Mouse (Mus musculus): ENCODE measurements around the gene Hoxa4. TPM values are rescaled to one million over a fixed set of nuclear protein-coding genes. Genes with fewer than 3 reads are reported as not detected.
A peak's percentile ranks its signal among the peaks of the same experiment; 100 is the strongest.

Gene Hoxa4
- polyA plus RNA-seq, 2 experiments from 2014 or later: not detected

DNA sequence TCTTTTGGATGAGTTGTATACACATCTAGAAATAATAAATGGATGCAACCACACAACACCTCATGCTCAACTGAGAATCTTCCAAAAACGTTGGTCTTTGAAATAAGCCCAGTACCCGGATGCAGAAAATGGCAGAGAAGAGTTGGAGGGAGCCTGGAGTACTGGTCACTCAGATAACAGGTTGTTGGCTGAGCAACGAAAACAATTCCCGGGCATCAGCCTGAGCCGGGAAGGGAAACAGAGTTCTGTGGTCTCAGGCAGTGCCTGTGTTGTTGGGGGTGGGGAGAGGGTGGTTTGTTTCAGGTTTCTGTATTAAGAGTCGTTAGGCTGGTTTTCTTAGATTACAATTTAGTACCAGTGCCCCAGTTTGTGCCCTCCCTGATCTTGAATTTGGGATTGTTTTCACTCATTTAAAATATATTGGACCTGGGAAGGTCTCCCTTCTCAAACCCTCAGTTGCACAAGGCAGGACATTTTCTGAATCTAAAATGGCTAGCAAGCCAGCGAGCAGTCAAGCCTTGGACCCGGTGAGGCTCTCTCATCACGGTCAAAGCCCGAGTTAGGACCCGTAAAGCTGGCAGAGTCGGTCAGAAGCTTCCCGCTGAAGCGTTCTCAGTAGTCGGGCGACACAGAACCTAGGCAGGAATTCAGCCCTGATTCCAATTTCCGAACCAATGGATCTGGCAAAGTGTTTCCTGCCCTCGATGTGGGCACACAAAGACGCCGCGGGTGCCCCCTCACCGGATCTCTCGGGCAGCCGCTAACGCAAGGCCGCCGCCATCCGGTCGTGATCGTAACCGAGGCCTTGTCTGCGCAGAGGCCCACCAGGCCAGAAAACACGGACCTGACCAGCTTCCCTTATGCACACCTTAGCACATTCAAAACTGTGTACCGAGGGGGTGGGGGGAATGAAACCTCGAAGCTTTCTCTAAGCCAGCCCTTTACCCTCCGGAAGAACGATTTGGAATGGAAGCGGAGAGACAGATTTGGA is 37.2 kb upstream of the Hoxa4 start:
- no peak for ATAC-seq

DNA sequence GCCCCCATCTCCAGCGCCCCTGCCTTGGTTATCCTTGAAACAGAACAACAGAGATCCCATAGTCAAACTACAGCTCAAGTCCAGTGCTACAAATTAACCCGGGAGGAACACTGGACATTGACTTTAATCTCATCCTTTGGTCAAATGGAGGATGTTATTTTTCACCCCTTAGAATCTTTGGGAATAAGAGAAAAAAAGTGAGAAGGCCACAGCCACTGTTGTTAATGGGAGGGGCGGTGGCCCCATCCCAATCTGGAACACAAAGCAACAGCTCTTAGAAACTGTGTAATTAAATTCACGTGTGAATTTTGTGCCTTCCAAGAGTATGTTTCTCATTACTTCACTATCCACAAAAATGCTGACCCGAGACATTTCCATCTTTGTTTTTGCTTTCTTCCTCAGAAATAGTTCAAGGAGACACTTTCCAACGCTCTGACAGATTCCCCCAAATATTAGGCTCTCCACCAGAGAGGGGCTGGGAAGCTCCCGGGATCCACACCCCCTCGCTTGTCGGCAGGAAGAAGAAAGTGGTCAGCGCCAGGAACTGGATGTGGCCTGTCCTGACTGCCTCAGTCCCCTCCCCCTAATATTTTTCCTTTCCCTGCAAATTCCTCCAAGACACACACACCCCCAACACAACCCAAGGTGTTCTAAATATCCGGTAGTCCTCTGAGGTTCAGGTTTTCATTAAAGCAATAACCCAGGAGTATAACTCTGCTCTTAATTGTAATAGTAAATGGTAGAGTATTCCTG is 36.1 kb upstream of the Hoxa4 start:
- ATAC-seq: no peak

DNA sequence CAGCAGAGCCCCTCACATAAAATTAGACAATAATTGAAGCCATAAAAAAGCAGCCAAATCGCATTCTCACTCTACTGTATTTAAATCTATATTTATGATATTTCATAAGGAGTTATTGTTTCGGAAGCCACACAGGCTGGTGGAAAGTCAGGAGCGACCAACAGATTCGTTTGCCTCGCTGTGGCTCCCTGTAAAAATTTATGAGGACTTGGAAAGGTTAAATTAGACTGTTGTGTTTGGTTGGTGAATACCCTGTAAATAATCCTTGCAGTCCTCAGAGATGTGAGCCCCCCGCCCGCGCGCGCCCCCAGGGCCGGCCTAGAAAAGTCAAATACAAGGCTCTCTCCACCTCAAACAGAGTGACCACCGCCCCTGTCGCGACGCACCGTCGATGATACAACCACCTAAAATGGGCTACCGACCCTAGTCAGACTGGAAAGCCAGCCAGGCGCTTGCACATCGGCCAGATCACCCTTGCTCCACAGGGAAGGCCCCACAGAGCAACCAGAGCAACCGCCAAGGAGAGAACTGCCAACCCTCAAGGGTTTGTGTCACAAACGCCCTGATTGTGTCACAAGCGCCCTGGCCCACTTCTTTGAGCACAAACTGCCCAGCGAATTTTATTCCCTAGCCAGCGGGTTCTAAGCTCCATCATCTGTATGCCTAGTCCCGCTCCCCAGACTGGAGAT is 35.2 kb upstream of the Hoxa4 start:
- ATAC-seq: no peak

DNA sequence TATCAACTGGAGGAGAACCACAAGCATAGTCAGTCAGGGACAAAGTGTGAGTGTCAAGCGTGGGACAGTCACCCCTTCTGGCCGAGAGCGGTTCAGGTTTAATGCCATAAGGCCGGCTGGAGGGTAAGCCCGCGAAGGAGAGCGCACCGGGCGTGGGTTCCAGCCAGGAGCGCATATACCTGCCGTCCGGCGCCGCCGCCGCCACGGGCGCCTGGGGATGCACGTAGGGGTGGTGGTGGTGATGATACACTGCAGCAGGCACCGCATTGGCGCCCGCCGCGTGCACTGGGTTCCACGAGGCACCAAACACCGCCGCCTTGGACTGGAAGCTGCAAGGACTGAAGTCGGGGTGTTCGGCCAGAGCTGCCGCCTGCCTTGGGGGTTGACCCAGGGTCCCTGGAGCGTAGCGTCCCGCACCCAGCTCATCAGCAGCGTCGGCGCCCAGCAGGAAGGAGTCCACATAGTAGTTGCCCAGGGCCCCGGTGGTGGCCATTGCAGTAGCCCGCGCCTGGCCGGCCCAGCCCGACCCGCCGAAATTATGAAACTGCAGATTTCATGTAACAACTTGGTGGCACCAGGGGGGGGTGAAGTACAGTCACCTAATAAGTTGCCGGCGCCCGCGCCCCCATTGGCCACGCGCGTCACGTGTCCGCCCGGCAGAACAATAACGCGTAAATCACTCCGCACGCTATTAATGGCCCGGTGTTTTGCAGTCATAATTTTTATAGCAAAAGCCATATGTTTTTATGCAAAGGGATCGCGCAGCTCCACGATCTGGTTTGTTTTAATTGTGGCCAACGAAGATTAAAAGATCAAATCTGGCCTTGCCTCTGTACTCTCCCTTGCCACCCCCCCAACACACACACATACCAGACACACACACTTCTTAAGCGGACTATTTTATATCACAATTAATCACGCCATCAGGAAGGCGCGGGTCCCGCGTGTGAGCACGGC is 34.3 kb upstream of the Hoxa4 start:
- no peak for ATAC-seq

DNA sequence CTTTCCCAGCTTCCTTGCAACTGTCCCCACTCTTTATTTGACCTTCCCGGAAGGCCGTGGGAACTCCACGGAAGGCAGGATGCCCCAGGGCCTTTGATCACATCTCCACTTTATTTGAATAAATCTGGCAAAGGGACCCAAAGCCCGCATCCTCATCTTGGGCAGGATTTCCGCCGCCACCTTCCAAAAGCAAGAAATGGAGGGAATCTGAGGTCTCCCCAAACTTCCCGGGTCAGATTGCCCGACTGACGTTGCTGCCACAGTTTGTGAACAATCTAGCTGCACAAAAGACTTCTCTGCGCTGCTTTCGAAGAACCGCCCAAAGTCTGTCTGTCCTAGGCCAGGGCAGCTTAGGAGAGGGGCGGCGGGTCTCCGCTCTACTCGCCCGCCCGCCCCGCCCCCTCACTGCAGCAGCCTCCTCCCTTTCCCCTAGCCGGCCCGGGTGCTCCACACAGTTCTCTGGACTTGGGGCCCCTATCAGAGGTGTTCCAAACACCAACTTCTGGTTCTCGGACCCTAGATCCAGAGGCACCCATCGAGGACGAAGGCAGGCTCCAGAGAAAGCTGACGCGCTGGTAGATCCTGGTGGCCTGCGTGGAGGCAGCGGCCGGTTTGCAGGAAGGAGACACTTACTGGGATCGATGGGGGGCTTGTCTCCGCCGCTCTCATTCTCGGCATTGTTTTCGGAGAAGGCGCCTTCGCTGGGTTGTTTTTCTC is 33.5 kb upstream of the Hoxa4 start:
- ATAC-seq: no peak

DNA sequence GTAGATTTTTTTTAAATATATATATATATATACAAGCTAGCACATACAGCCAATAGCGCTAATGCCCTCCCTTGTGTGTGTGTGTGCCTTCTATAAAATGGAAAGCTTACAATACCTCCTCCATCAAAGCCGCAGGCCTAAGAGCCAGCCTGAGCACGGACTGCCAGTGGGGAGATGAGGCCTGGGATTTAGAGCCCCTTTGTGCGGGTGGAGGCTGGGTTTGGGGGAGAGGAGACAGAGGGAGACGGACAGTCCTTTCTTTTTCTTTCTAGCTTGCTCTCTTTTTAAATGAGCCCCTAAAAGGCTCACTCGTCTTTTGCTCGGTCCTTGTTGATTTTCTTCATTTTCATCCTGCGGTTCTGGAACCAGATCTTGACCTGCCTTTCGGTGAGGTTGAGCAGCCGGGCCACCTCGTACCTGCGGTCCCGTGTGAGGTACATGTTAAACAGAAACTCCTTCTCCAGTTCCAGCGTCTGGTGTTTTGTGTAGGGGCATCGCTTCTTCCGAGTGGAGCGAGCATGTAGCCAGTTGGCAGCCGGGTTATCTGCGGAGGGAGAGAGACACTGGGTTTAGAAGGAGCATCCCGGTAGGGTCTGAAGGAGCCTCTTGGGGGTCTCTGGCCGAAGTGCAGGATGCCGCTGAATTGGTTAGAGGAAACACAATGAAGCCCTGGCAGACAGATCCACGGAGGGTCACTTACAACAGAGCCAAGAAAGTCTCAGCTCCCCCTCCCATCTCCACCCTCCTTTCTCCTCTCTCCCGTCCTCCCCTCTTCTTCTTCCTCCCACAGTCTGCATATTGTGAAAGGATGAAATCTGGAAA is 32.6 kb upstream of the Hoxa4 start:
- no peak for ATAC-seq

DNA sequence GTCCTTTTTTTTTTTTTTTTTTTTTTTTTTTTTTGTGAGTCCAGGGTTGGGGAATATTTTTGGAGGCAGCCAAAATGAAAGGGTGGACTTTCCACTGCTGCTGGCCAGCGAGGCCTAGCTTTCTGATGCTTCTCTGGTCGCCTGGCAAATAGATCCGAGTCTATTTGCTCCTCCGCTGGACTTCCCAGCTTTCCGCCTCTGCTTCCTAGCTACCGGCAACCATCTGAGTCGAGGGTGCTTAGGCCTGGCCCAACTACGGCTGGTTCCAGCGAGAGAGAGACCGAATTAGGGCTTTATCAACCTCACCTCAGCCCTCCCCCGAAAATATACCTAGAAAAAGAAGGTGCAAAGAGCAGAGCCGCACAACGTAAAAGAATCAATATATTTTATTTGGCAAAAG is 31.2 kb upstream of the Hoxa4 start:
- no peak for ATAC-seq

DNA sequence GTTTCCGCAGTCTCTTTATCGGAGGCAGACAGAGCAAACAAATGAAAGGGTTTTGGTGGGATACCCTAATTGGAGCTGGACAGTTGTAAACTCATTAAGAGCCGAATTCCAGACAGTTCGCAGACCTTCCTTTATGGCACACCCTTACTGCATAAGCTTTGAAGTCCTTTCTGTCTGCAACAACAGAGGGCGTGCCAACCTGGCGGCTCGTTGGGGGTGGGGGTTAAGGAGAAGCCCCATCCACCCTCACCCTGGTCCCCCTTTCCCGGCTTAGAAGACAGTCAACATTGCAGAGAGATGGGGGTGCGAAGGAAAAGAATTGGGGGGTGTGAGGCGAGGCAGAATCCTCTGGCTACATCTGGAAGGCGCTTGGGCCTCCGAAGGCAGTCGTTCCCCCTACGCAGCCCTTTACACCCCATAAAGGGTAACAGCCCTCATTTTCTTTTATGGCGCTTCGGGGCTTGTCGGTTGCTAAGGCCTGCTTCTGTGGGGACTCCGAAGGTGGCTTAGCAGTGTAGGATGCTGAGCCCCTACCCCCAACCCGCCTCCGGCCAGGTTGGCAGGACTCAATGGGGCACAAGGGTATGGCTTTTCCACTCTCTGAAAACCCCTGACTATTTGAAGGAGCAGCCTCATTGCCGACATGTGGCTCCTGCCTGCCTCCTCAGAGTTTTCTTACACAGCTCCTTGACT is 30.6 kb upstream of the Hoxa4 start:
- no peak for ATAC-seq

DNA sequence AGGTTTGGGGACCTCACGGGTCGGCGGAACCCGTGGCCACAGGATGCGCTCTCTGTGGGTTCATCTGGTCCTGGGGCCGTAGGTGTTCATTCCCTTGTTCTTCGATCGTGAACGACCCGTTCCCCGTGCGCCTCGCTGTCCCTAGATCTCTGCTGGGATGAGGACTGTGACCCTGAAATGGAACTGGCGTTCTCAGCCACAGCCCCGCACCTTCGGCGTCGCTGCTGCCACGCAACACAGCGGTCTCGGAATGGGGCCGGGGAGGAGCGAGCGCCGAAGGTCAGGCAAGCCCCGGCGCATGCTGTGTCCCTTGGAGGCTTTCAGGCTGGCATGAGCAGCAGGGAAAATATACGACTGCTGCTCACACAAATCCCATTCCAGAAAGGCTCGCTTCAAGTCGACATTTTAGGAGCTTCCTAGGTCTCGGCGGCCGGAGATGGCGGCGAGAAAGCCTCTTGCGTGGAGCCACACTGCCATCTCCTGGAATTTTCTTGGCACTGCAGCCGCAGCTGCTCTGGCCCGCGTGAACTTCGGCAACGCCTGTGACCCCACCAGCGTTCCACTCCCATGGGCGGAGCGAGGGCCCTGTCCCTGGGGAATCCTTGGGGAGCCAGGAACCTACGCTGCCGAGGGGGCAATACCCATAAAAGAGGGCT is 29.9 kb upstream of the Hoxa4 start, which contains the start of gene Hoxa7:
TSS of gene Hoxa7 (minus strand) at position 518 of the 656 bp plus-strand sequence.
- peak; percentile 72 for ATAC-seq

DNA sequence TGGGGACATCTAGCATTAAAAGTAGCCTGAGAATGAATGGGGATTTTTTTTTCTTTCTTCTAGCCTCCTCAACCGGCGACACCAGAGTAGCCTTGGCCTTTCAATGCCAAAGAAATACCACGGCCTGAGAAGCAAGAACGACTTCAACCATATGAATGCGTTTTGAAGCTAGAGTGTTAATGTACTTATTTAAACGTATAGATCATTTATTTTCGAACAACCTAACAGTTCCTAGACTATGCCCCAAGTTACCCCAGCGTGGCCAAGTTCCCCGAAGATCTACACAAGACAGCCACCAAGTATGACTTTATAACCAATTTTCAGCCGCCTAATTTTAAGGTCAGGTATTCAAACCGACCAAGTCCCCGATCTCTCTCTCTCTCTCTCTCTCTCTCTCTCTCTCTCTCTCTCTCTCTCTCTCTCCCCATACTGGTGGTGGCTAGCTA is 29.3 kb upstream of the Hoxa4 start:
- ATAC-seq: no peak

DNA sequence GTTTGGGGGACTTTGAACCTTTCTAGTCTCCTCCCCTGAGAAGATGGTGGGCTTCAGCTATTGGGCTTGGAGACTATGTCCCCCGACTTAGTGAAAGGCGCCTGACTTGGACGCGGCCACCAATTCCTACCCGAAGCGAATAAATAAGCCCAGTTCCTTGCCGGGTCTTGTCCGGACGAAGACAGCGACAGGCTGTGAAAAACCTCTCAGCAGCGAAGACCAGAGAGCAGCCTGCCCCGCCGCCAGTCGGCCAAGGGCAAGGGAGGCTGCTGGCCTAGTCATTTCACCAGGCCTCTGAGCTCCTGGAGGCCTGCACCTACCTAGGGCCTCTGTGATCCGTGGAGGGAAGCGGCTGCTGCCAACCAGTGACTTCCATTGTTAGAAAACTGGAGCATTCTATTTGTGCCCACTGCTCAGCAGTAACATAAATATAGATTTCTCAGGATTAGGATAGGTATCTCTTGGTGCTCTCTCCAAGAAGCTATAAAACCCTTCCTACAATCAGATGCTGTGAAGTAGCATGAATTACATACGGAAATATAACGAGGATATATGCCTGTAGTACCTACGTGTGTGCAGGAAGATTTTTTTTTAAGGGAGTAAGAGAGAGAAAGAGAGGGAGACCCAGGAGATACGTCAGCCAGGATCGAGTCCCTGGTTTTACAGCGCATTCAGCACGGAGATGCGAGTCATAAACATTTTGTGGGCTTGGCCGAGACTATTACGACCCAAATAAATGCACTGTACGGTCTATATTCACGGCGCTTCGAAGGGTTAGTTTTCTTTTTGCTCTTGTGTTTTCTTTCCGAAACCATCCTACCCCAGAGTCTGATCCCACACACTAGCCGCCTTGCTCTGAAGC is 28.7 kb upstream of the Hoxa4 start:
- ATAC-seq: no peak

DNA sequence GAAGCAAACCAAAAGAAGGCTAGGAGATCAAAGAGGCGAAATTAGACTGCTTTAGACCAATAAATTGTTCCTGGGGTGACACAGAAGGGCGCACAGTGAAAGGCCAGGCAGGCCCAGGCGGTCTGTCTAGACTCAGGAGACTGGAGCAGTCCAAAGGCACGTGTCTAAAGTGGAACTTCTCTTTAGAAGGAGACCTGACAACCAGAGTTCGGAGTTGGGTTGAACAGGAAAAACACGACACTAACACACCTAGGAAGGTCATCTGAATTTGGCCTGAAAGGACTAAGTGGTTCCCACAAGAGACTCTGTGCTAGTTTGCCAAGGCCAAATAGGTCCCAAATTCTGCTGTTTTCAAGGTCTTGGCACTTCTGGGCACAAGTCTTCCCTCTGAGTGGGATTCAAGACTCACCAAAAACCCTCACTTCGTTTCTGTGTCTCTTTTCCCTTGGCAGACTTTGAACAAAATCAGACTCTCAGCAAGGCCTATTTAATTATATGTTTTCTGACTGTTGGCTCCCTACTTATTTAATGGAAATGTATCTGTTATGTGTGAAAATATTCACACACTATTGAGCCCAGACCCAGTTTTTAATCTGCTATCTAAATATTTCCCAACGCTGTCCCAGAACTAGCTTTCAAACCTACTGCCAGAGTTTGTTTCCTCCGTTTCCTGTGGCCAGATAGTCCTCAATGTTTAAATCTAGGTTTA is 27.8 kb upstream of the Hoxa4 start:
- ATAC-seq: no peak

DNA sequence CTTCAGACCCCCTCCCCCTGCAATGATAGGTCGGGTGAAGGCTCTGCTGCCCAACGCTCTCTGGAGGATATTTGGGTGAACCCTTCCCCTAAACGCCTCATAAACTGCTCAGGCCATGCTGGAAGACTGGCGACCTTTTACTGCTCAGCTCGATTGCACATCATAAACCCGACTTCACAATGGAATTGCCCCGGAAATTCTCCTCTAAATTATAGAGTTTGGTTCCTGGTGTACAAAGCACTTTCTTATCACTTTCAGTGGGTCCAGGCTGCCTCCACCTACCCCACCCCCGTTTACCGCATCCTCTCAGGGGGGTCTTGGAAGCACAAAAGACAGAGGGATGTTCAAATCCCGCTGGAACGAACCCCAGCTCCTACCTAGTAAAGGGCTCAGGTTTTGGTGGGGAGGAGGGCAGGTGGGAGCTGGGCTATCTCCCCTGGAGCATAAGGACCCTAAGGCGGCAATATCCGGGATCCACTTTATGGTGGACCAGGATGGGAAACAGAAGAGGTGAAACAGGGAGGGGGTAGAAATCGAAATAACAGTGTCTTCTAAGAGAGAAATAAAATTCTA is 27.2 kb upstream of the Hoxa4 start:
- ATAC-seq: no peak

DNA sequence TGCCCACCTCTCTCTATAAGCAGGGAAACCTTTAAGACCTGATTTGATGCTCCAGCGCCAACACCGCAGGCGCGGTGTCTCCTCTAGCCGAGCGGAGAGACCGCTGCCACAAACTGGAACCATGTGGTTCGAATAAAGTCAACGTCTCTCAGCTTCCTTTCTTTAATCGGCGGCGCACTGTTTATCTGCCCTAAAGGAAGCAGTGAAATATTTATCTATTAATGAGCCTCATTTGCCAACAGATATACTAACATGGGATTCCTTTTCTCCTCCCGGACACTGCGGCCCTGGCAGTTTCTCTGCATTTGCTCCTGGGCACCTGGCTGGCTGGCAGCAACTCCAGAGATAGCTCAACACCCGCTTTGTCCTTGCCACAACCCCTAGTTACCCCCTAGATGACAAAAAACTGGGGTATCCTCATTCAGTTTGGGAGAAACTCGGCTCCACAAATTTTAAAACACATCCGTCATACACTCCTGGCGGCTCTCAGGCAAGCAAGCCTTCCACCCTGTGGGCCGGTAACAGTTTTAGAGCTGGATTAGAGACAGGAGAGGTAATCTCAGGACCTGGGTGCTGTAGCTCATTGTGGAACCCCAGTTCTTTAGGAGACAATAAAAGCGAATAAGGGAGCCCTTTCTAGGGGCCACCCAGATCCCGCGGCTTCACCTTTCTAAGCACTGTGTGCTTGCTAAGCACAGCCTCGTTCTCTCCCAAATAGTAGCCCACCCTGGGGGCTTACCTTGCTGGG is 26.5 kb upstream of the Hoxa4 start:
- ATAC-seq: no peak

DNA sequence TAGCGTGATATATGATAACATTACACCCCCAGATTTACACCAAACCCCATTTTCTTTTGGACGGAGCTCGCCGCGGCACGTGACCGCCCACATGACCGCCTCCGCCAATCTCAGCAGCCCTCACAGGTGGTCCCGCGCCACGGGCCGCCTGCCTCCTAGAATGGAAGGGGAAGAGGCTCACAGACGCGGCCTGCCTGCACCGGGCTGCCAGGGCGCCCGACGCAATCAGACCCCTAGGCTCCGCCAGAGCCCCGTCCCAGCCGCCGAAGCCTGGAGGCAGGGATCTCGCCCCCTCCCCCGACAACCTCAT is 25.9 kb upstream of the Hoxa4 start:
- ATAC-seq: peak; percentile 5

All from activated CD4-positive, CD25-positive, alpha-beta regulatory T cell, adult 4 months (primary cell).